Mouse (Mus musculus) c-Kit-positive CD71-positive TER-119-negative erythroid progenitor cells, embryonic 14.5 days (primary cell): Measurements from ENCODE around the gene Mtif3.
A peak's percentile ranks its signal among the peaks of the same experiment; 100 is the strongest.

Experiments used
- DNase-seq: peaks from one replicate; pipeline ENCODE4 v3.0.0-alpha.2; 2013; ENCODE audit warnings: low read depth

Mtif3 gene

DNA sequence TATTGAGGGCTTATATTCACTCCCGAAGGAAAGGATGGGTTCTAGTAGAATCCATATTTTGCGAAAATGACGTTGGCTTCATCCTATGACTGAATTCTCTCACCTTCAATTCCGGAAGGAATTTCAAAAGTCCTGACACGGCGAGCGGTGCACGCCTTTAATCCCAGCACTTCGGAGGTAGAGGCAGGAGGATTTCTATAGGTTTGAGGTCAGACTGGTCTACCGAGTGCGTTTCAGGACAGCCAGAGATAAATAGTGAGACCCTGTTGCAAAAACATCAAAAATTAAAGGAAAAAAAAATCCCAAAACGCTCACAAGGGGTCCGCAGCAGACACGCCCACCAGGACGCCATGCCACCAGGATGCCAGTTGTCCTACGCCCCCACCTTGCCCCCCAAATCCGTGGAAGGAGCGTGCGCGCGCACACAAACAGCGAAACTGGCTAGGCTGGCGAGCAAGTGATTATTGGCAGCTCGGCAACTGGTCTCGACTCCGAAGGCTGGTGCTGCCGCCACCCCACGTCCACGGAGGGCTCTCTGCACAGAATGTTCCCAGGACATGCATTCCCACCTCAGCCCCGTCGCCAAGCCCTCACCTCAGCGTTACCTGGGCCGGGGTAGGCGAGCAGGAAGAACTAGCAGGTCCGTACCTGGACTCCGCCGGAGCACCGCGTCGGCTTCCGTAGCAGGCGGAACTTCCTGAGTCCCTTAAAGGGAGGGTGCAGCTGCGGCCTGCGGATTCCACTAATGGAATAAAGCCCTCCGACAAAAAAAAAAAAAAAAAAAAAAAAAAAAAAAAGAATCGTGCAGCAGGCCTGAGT lies at the start of gene Mtif3:
Gene Mtif3 (minus strand): TSS at position 683 of the 819 bp plus-strand sequence.
- peak; percentile 76 for DNase-seq

DNA sequence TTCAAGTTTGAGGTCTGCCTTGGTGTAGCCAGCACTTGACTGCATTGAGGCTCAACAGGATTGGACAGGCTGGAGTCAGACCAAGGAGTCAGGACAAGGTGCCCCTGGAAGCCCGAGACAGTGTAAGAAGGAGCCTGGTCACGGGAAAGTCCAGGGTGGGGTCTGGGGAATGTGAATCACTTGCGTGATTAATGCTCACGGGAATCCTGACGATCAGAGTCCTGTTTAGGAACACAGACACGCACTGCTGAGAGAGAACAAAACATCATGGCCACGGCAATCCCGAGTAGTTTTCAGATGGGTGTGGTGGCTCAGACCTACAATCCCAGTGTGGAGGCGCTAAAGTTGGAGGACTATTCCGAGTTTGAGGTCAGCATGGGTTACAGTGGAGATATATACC lies 47.7 kb upstream of the Mtif3 start:
- DNase-seq = no peak

DNA sequence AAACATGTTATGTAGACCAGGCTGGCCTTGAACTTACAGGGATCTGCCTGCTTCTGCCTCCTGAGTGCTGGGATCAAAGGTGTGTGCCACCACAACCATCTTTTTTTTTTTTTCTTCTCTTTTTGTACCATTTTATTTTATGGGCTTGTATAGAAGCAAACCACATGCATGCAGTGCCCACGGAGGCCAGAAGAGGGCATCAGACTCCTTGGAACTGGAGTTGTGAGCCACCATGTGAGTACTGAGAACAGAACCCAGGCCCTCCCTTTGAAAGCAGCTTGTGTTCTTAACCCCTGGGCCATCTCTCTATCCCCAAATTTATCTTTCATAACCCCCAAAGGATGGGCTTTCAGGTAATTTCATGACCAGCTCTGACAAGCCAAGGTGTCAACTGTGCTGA lies 39.7 kb upstream of the Mtif3 start:
- DNase-seq = no peak

DNA sequence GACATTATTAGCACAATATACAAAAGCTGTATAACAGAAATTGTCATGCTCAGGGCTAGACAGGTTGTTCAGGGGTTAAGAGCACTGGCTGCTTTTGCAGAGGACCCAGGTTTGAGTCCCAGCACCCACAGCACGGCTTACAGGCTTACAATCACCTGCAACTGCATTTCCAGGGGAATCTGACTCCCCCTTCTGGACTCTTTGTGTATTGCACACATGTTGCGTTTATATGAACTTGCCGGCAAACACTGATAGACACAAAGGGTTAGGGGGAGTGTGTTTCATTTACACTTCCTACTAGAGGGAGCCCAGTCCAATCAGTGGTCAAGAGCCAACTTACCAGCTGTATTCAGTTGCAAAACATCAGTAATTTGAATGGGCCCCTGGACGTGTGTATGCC lies 37.7 kb upstream of the Mtif3 start:
- DNase-seq = peak; percentile 5

DNA sequence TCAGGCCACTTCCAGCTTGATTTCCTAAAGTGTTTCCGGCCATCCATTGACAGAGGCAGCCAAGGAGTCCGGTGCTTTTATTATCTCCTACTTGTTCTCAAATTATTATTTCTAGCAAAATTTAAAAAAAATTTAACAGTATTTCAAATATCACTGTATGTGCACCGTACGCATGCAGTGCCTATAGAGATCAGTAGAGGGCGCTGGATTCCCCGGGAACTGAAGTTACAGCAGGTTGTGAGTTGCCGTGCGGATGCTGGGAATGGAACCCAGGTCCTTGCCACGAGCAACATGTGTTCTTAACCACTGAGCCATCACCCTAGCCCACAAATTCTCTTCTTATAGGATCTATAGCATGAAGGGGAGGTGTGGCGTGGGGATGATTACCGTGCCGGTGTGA lies 35.2 kb upstream of the Mtif3 start:
- DNase-seq = no peak

DNA sequence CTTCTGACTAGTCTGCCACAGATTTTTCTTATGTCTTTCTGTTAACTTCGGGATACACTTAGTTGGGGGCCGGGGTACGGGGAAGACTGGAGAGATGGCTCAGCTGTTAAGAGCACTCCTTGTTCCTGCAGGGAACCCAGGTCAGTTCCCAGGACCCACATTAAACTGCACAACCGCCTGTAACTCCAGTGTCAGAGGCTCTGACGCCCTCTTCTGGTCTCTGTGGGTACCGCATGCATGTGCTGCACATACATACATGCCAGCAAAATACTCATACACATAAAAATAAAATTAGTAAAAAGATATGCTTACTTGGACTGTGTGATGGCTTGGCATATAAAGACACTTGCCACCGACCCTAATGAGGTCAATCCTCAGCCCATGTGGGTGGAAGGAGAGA lies 33.2 kb upstream of the Mtif3 start:
- no peak for DNase-seq

DNA sequence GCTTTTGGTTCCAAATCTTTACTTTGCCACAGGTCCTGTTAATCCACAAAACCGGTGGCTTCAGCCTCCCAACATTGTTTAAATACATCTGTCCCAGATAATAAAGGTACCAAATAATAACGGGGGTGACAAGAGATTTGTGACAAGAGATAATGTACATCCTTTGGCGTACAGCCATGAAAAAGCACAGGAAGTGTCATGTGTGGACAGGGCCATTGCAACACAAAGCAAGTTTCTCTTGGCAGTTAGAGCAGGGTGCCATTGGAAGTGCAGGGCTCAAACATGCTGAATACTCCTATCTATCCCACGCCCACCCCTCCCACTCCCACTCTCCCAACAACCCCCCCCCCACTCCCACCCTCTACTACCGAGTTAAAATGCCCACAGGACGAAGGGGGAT lies 31.4 kb upstream of the Mtif3 start:
- DNase-seq = no peak

DNA sequence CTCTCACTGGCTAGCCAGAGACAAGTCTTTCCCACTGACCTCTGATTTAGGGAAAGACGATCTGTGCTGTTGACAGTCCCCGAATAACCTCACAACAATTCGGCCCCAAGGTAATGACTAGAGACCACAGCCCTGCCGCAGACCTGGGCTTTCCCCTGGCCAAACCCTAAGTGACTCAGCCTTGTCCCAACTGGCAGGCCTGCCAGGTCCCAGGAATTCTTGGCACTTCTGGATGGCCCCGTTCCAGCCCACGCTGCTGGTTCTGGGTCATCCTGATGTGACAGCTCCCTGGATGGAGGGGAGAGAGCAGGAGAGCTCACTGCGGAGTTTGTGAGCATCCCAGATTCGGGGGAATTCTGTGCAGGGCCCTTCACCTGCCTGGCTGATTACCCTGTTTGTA lies 29.9 kb upstream of the Mtif3 start:
- DNase-seq = no peak

DNA sequence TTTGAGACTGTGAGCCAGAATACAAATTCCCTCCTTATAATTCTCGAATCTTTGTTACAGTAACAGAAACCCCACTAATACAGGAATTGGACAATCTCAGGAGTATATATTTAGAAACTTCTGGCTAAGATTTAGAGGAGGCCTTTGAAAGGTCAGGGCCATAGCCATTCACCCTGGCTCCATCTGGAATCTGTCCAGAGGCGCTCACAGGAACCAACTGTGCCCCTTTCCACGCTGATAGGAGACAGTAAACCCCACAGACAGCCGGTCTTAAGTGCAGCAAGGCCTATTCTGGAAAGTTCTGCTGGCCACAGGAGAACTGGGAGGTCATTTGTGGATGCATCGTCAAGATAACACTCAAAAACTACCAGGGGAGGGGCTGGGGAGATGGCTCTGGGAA lies 25.5 kb upstream of the Mtif3 start:
- no peak for DNase-seq

DNA sequence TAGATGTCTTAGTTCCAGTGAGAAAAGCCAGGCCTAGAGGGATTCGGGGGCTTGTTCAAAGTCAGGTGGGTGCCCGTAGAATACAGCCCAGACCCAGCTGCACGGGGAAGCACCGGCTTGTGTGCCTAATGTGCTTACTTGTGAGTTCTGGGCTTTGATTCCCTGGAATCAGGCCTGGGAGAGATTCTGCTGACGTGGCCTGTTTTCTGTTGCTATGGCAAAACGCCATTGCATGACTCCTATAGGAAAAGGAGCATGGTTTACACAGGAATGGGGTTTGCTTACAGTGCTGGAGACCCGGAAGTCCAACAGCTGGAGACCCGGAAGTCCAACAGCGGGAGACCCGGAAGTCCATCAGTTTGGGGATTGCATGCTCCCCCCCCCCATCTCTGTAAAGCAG lies 24.0 kb upstream of the Mtif3 start:
- no peak for DNase-seq

DNA sequence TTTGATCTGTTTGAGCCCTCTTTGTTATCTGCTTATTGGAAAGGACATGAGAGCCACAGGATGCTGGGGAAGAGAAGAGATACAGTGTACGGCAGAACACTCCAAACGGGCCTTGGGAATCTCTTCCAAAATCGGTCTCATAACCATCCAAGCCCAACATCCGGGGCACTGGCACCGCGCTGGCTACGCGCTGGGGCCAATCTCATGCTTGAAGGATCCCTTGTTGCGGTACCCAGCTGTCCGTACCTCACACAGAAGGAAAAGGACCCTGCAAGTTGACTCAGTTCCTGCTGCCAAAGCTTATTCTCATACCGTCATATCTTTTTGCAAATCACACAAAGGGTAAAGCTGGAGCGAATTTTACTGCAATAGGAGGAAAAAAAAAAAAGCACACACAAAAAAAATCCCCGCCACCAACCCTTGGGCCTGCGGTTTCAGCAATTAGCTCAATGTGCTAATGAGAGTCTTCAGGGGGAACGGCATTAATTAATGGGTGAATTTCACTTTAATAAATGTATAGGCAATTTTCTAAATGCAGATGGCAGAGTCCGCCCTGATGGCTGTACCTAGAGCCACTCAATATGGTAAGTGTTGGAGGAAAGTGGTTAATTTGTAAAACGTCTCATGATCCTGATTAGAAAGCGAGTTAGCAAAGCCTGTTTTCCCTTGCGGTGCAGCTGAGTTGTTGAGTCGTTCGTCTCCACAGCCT lies 22.3 kb upstream of the Mtif3 start:
- DNase-seq = no peak

DNA sequence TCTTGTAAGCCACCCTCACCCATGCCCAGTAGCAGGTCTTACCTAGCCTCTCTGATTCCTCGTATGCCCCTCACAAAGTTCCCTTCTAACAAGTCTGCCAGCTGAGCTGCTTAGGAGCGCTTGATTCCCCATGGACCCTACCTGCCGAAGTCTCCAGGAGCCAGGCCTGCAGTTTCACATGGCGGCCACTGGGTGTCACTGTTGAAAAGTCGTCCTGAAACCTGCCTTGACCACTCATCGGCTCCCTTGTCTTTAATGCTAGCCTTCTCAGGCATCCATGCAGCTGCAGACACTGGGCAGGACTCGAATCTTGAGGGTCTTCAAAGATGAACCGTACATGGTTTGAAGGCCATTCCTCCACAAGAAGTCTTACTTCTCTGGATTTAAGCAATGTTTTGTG lies 19.6 kb upstream of the Mtif3 start:
- DNase-seq = no peak

DNA sequence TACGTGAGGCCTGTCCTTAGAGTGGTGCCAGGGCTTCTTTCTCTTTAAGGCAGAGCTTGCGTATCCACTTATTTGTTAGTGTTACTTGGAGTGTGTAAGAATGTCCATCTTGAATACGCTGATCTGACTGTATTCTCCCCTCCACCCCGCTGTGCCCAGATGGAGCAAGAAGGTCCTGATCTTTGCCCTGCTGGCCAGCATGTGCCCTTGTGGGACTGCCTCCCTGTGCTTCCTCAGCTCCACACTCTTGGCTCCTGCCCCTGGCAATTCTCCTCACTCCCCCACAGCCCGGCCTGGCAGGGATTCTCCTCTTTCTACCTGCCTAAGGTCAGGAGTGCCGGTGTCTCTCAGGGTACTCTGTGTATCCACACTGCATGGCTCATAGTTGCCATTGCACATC lies 17.8 kb upstream of the Mtif3 start:
- DNase-seq = no peak

DNA sequence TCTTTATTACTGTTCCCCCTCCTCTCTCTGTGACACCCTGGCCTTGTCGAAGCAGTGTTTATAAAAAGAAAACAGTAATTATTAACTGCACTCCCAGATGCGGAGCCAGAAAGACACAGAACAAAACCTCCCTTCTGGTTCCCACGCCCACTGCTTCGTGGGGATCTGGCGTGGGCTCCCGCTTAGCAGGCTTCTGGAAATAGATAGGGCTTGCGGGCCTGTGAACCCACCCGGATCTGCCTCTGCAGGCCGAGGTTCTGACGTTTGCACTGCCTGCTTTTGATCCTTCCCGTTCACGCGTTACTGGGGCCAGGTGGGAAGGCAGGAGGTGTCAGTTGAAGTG lies 11.2 kb upstream of the Mtif3 start:
- no peak for DNase-seq

DNA sequence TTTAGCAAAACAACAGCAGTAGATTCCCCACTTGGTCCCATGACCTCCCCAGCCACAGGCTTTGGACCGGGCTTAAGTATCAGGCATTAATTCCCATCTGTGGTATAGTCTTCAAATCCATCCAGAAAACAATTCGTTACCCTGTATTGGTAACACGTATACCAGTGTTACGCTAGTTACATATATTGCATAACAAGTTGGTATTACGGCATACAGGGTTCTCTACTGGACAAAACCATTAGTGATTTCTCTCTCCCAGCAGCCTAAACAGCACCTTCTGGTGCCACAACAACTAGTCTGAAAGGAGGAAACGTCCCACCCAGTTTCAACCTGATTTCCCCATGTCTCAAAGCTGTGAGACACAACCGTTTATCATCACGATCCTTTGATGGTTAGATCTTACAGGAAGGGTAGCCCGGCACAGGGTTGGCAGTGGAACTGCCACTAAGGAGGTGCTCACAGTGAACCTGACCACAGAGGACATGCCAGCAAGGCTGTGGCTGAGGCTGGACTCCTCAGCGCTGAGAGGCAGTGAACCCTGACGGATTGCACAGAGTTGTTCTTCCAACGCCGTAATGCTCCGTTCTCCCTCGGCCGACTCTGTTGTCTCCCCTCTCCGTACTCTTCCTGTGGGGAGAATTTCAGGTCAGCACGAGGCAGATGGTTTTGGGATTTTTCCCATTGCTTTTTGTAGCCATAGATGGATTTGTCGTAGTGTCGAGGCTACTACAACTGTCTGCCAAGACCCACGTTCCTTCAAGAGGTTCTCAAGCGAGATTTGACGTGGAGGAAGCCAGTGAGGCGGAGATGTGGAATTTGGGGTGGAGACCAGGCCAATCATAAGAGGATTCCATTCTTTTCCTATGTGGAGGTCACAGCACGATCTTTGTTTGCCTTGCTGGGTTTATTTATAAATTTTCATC lies 10.5 kb upstream of the Mtif3 start:
- DNase-seq = no peak

DNA sequence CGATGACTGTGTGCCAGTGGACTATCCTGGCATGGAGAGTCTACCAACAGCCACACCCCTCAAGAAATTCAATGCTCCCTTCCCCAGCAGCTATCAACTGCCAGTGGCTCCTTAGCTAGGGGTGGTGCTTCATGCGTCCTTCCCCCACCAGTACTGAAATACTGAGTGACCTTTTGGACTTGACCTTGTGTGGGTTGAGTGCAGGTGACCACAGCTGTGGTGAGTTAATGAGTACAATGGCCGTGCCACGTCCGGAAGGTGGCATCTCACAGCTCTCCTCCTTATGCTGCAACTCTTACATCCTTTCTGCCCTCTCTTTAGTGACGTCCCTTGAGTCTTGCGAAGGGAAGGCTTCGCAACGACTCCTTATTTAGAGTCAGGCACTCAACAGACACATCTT lies 9.8 kb upstream of the Mtif3 start:
- DNase-seq = no peak

DNA sequence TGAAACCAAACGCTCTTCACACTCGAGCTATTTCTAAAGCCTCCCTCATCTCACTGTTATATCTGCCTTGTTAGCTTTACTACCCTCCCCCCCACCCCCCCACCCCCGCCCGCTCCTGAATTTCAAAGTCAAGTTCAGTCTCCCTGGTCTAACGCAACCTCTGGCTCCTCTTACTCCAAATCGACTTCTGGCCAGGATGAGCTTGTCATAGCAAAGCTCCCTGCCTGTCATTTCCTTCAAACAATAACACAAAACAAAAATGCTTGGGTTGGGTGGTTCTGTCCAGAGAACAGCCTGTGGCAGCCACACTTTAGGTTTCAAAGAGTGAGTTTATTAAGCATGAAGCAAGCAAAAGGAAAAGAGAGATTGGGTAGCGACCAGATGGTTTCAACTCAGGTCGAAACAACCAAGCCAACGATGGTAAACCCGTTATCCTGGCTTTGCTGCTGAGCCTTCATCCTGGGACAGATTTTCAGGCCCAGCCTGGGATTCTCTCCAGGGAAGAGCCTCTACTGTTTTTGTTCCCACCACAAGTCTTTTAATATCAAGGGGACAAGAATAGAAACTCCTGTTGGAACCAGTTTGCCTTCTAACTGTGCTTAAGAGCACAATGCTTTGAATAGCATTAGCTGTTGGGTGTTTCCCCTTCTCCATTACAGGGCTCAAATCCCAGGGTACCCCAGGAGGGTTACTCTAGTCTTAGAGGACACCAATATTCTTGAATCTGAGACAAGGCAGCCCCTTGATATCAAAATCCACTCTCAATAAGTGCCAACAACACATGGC lies 8.4 kb upstream of the Mtif3 start:
- no peak for DNase-seq

DNA sequence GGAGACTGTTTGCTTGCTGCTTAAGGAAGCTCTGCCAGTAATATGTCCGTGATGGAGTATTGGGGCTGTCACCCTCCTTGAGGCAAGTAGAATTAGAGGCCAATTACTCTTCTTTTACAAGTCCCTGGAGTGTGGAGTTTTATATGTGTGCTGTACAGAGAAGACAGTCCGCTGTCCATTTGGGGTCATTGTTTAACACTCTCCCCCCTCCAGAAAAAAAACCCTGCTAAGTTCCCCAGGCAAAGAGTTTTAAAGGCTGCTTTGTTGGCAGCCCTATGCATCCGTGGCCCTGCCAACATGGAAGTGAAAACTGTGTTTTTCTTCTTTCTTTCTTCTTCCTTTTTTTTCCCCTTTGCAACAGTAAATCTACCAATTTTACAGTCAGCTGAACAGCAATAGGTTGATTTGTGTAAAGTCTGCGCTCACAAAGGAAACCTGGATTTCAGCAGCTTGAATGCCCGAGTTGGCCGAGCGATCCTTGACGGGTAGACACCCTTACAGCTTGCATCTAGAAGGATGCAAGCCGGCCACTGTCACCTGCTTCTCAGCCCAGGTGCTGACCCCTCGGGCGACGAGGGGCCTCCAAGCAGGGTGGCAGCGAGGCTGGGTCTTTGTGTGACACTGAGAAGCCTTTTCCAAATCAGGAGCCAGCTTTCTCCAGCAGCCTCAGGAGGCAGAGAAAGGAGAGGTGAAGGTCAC lies 5.2 kb upstream of the Mtif3 start:
- no peak for DNase-seq

DNA sequence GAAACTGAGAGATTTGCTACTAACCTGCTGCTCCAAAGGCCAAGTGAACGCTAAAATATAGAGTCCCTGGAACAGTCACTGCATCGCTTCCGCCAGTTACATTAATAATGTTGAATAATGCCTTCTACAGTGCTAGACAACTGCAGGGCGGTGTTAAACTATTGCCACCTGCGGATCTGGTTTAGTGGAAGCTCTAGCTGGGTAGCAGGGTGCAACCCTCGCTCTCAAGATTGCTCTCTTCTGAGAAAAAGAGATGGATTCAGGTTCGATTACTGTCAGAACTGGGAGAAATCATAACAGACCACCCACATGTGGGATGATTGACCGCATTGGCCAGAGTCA lies 308 bp upstream of the Mtif3 start:
- no peak for DNase-seq

DNA sequence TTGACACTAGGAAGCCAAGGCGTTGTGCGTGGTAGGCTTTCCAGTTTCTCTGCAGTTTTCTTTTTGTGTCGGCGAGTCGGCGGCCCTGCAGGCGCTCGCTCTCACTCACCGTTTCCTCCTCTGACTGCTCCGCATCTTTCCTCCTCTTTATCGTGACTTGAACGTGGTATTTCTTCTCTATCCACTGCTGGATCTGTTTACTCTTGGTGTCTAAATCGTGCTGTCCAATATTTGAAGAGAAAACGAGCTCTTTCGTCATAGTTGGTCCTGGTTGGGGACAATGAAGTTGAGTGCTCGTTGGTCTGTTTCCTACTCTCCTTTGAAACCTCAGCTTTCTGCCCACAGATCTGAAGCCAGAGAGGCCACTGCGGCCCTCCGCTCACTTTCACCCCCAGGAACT lies 6.9 kb downstream of the Mtif3 start:
- DNase-seq = no peak

DNA sequence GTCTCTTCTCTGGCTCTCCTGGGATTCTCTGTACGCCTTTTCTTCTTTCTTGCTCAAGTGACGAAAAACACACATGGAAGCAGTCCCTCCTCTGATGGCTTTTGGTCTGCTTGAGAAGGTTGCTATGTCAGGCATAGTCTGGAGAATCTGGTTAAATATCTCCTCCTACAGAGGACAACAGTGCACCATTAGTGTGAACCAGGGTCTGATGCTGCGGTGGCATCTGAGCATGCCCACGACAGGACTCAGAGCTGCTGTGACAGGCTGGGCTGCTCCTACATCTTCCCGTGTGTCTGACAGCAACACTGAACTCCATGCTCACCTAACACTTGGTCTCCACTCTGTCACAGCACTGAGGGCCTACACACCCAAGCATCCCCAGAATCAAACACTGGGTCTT lies 7.9 kb downstream of the Mtif3 start:
- DNase-seq = no peak

DNA sequence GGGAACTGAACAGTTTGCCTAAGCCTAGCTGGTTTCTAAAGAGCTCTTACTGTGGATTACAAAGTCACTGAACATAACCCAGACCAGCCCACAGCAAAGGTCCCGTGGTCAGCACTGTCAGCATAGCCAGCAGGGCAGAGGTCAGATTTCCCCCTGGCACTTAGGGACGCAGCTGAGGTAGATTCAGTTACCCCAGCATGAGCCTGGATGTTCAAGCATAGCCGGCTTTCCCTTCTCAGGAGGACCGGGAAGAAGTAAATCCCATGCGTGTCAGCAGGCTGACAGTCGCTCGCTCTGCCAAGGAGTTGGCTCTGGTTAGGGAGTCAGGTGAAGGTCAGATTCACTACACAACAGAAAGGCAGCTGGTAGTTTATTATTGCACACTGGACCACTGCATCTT lies 9.0 kb downstream of the Mtif3 start:
- DNase-seq = no peak
